Mouse (Mus musculus): ENCODE data around the gene Arl13a. TPM values are rescaled to one million over a fixed set of nuclear protein-coding genes. Genes with fewer than 3 reads are reported as not detected.

Arl13a gene
- not detected in 2 replicates for polyA plus RNA-seq (2012; rRNA removed; ENCODE audit: low replicate concordance)

GRCm38 (mm10) chrX:134187201-134187600 lies at the start of gene Arl13a:
Arl13a (plus strand) TSS chrX:134187501.

GRCm38 (mm10) chrX:134162043-134162720 lies 25.1 kb upstream of the Arl13a start, which contains the start of gene Xkrx:
Xkrx (minus strand) TSS chrX:134162076.

GRCm38 (mm10) chrX:134221856-134222255 lies 34.6 kb downstream of the Arl13a start, which contains the start of gene Nox1:
Nox1 (minus strand) TSS chrX:134221956.

Other genes with a start within 250 kb of the Arl13a start
- gene Sytl4, start 205.7 kb upstream of the Arl13a start, polyA plus RNA-seq (2012; rRNA removed; ENCODE audit: low replicate concordance), result 0.09 and 0.12 TPM in 2 replicates
- gene Cstf2, start 128.3 kb upstream of the Arl13a start, polyA plus RNA-seq (2012; rRNA removed; ENCODE audit: low replicate concordance), result 6.1 and 14.9 TPM in 2 replicates
- gene Xkrx, start 25.4 kb upstream of the Arl13a start, polyA plus RNA-seq (2012; rRNA removed; ENCODE audit: low replicate concordance), result 0.09 and 0.13 TPM in 2 replicates
- 0.14 and 0.30 TPM in 2 replicates for gene Nox1, start 34.5 kb downstream of the Arl13a start, polyA plus RNA-seq (2012; rRNA removed; ENCODE audit: low replicate concordance)
- gene Trmt2b, start 89.5 kb downstream of the Arl13a start, polyA plus RNA-seq (2012; rRNA removed; ENCODE audit: low replicate concordance), result 2.3 and 3.6 TPM in 2 replicates
- 0.14 and 0.90 TPM in 2 replicates for gene Tmem35a, start 107.7 kb downstream of the Arl13a start, polyA plus RNA-seq (2012; rRNA removed; ENCODE audit: low replicate concordance)
- 0.20 and 0.39 TPM in 2 replicates for gene Cenpi, start 120.6 kb downstream of the Arl13a start, polyA plus RNA-seq (2012; rRNA removed; ENCODE audit: low replicate concordance)
- gene Drp2, start 217.1 kb downstream of the Arl13a start, polyA plus RNA-seq (2012; rRNA removed; ENCODE audit: low replicate concordance), result 0.06 and 0.29 TPM in 2 replicates